Mouse (Mus musculus): ENCODE results near the gene S100a10.

S100a10 gene

GRCm38 (mm10) chr3:93580946-93581345 lies 26.1 kb downstream of the S100a10 start:
- DNase-seq (ENCODE audit: low read depth, low spot score) = no peak

- DNase-seq (ENCODE audit: low read depth, low spot score) = no peak
These were observed 26.8 kb downstream of the S100a10 start for GRCm38 (mm10) chr3:93581687-93582086.

GRCm38 (mm10) chr3:93583056-93583455 lies 28.2 kb downstream of the S100a10 start:
- no peak for DNase-seq (ENCODE audit: low read depth, low spot score)

- no peak for DNase-seq (ENCODE audit: low read depth, low spot score)
These were observed 34.7 kb downstream of the S100a10 start for GRCm38 (mm10) chr3:93589629-93590028.

GRCm38 (mm10) chr3:93590256-93590655 lies 35.4 kb downstream of the S100a10 start:
- no peak for DNase-seq (ENCODE audit: low read depth, low spot score)

- DNase-seq (ENCODE audit: low read depth, low spot score) = no peak
These were observed 37.2 kb downstream of the S100a10 start for GRCm38 (mm10) chr3:93592100-93592499.

- DNase-seq (ENCODE audit: low read depth, low spot score) = no peak
These were observed 38.1 kb downstream of the S100a10 start for GRCm38 (mm10) chr3:93592976-93593375.

GRCm38 (mm10) chr3:93593512-93593911 lies 38.6 kb downstream of the S100a10 start:
- peak; percentile 18 for DNase-seq (ENCODE audit: low read depth, low spot score)

GRCm38 (mm10) chr3:93596632-93597031 lies 41.8 kb downstream of the S100a10 start:
- no peak for DNase-seq (ENCODE audit: low read depth, low spot score)

GRCm38 (mm10) chr3:93597221-93597913 lies 42.5 kb downstream of the S100a10 start:
- peak; percentile 81 for DNase-seq (ENCODE audit: low read depth, low spot score)

- DNase-seq (ENCODE audit: low read depth, low spot score) = no peak
These were observed 43.1 kb downstream of the S100a10 start for GRCm38 (mm10) chr3:93597970-93598369.

GRCm38 (mm10) chr3:93600206-93600605 lies 45.3 kb downstream of the S100a10 start:
- DNase-seq (ENCODE audit: low read depth, low spot score) = no peak

- DNase-seq (ENCODE audit: low read depth, low spot score) = no peak
These were observed 47.0 kb downstream of the S100a10 start for GRCm38 (mm10) chr3:93601903-93602302.

GRCm38 (mm10) chr3:93608970-93609369 lies 54.1 kb downstream of the S100a10 start:
- DNase-seq (ENCODE audit: low read depth, low spot score) = peak; percentile 12

Data from mesoderm, embryonic 11.5 days (tissue).